In genomic region chr13:83715971-83716615, GRCm38 (mm10) we compare ENCODE assay signal across 9 mouse cellular contexts.
DNase-seq lines count a peak whose midpoint lies in the region; ATAC-seq lines count a peak whose summit lies in the region.
"Had no signal": no experiment of that assay in that cellular context is flagged by ENCODE, and none has a peak within 500 bp of the region (broad histone marks: within the 10 kb centered on the region; RNA-seq: fewer than 3 reads in every experiment).

No protein-coding gene starts in this region.

- H3K27ac ChIP-seq in hindbrain, embryonic 16.5 days (ENCODE audit: low read depth, low read length), result peak overlapping the region; percentile 84
- H3K27ac ChIP-seq in neural tube, embryonic 15.5 days (replicated peaks), result peak overlapping the region; percentile 92
- H3K27ac ChIP-seq: heart, embryonic 15.5 days had no signal

- ATAC-seq in hindbrain, embryonic 16.5 days, result no peak
- no peak for ATAC-seq in neural tube, embryonic 15.5 days (ENCODE audit: low FRiP score)

- H3K4me3 ChIP-seq in hindbrain, embryonic 16.5 days (ENCODE audit: low read length), result peak overlapping the region; percentile 42
- H3K4me3 ChIP-seq in neural tube, embryonic 15.5 days (replicated peaks), result peak overlapping the region; percentile 46

- no peaks in the 10 kb centered on the region for H3K36me3 ChIP-seq in hindbrain, embryonic 16.5 days (ENCODE audit: control insufficient read depth, insufficient read depth, low read length)
- no peaks in the 10 kb centered on the region for H3K36me3 ChIP-seq in neural tube, embryonic 15.5 days
- H3K36me3 ChIP-seq: heart, embryonic 15.5 days had no signal

- no peaks in the 10 kb centered on the region for H3K9me3 ChIP-seq in hindbrain, embryonic 16.5 days (ENCODE audit: control insufficient read depth, low read length)
- no peaks in the 10 kb centered on the region for H3K9me3 ChIP-seq in neural tube, embryonic 15.5 days (replicated peaks)
- H3K9me3 ChIP-seq: heart, embryonic 15.5 days had no signal

- intact Hi-C loops in left cerebral cortex, postnatal 14 days (cut with DNase I), result loop anchor here (2.0 kb wide), 2 partner anchors 633 to 1043 kb away; no protein-coding TSS in a partner anchor
- intact Hi-C loops in left cerebral cortex, postnatal 4 days (cut with DNase I), result loop anchor here (5.0 to 10.0 kb wide), 3 partner anchors 631 to 1041 kb away; no protein-coding TSS in a partner anchor
- intact Hi-C loops in heart, postnatal 14 days (cut with DNase I), result loop anchor here (5.0 kb wide), 2 partner anchors 631 to 1041 kb away; no protein-coding TSS in a partner anchor

- H3K9ac ChIP-seq in hindbrain, embryonic 16.5 days (ENCODE audit: low read depth, low read length), result peak overlapping the region; percentile 71
- peak overlapping the region; percentile 65 for H3K9ac ChIP-seq in neural tube, embryonic 15.5 days (replicated peaks)
- H3K9ac ChIP-seq: heart, embryonic 15.5 days had no signal

- peak overlapping the region; percentile 75 for H3K4me2 ChIP-seq in hindbrain, embryonic 16.5 days (ENCODE audit: low read length)
- H3K4me2 ChIP-seq in neural tube, embryonic 15.5 days, result peak overlapping the region; percentile 67

- H3K4me1 ChIP-seq in hindbrain, embryonic 16.5 days (ENCODE audit: control insufficient read depth, insufficient read depth, low read depth, low read length), result peaks cover 5% of the 10 kb centered on the region; the same call in 1 of the 2 replicates
- H3K4me1 ChIP-seq in neural tube, embryonic 15.5 days, result peaks cover 11% of the 10 kb centered on the region

- DNase-seq in left cerebral cortex, postnatal 14 days (ENCODE audit: low spot score in 2 of 2), result peak; percentile 9 to 25
- DNase-seq in left cerebral cortex, postnatal 4 days, result no peak
- peak; percentile 54 for DNase-seq in embryo, embryonic 9.5 days (ENCODE audit: extremely low spot score)
- DNase-seq in right cerebral cortex, postnatal 10 days (ENCODE audit: low spot score in 2 of 2), result no peak
- DNase-seq in heart, postnatal 14 days, result no peak
- no peak for DNase-seq in heart, adult 11 months

- 6% methylated on average over 27 of the region's 27 CpGs for WGBS in hindbrain, embryonic 16.5 days
- 2% methylated on average over 27 of the region's 27 CpGs for WGBS in neural tube, embryonic 15.5 days

- 0 out of 2 replicates have a peak, but pooled peaks cover 3% of the 10 kb centered on the region for H3K27me3 ChIP-seq in hindbrain, embryonic 16.5 days (replicated peaks; ENCODE audit: control insufficient read depth, insufficient read depth, low read length)
- H3K27me3 ChIP-seq in neural tube, embryonic 15.5 days (replicated peaks), result no peaks in the 10 kb centered on the region; the same call in 1 of the 2 replicates

Comparison
In these comparisons a context has a peak if more than half of its experiments do, and no peak if none do; other contexts are left out.
1. DNase-seq: peak in left cerebral cortex, postnatal 14 days (2 of 2) and embryo, embryonic 9.5 days (single experiment); none in left cerebral cortex, postnatal 4 days (single experiment), right cerebral cortex, postnatal 10 days (0 of 2), heart, postnatal 14 days (0 of 2) and heart, adult 11 months (single experiment).